Mouse (Mus musculus): ENCODE data around the gene Pus3. TPM values are rescaled to one million over a fixed set of nuclear protein-coding genes. Genes with fewer than 3 reads are reported as not detected.
"Not testable (repeated sequence)": the region's sequence is repeated elsewhere in the genome, so short reads cannot be mapped to it uniquely, and the experiment has no call there.

The Pus3 gene
- polyA plus RNA-seq, 1 experiment from 2014 or later = 20.0 TPM

- no peak overlapping the region for H3K4me3 ChIP-seq (ENCODE audit: low read depth, low read length)
- no peak overlapping the region for H3K4me2 ChIP-seq
- no peaks in the 10 kb centered on the region for H3K4me1 ChIP-seq (ENCODE audit: insufficient read depth)
- no peaks in the 10 kb centered on the region for H3K36me3 ChIP-seq (ENCODE audit: insufficient read depth)
- DNase-seq (peak; percentile 51), ATAC-seq (ENCODE audit: insufficient read depth) (no peak)
- 1% methylated on average over 2 of the region's 2 CpGs for WGBS
- no peaks in the 10 kb centered on the region for H3K9me3 ChIP-seq (ENCODE audit: low read depth, low read length)
- no peak overlapping the region for H3K27ac ChIP-seq (ENCODE audit: low read depth)
- H3K9ac ChIP-seq = no peak overlapping the region
- H3K27me3 ChIP-seq (ENCODE audit: insufficient read depth, low read length) = no peaks in the 10 kb centered on the region
- TF ChIP-seq CTCF (IDR thresholded peaks at IDR 0.05; ENCODE audit: low read depth) = peak; percentile 54
These were observed 34.5 kb downstream of the Pus3 start for GRCm38 (mm10) chr9:35592903-35593302.

- Histone ChIP-seq H3K27me3 (ENCODE audit: insufficient read depth, low read length) (no peaks in the 10 kb centered on the region), H3K4me1 (ENCODE audit: insufficient read depth) (no peaks in the 10 kb centered on the region), H3K9ac (no peak overlapping the region), H3K27ac (ENCODE audit: low read depth) (no peak overlapping the region), H3K36me3 (ENCODE audit: insufficient read depth) (no peaks in the 10 kb centered on the region), H3K4me2 (no peak overlapping the region), H3K9me3 (ENCODE audit: low read depth, low read length) (no peaks in the 10 kb centered on the region), H3K4me3 (ENCODE audit: low read depth, low read length) (no peak overlapping the region)
- DNase-seq (no peak), ATAC-seq (ENCODE audit: insufficient read depth) (no peak)
- no peak for TF ChIP-seq CTCF (IDR thresholded peaks at IDR 0.05; ENCODE audit: low read depth)
- WGBS = 59% methylated on average over 8 of the region's 8 CpGs
These were observed 49.4 kb downstream of the Pus3 start for GRCm38 (mm10) chr9:35607647-35608405.

GRCm38 (mm10) chr9:35611841-35612240 lies 53.4 kb downstream of the Pus3 start, which contains the start of gene Pate4:
Gene Pate4 (minus strand): TSS chr9:35611941.
- no peak within 1 kb of the TSS for H3K27ac ChIP-seq (ENCODE audit: low read depth)
- ATAC-seq (ENCODE audit: insufficient read depth) = no peak
- DNase-seq = no peak
- H3K4me3 ChIP-seq (ENCODE audit: low read depth, low read length) = no peak within 1 kb of the TSS
- no peaks in the 10 kb centered on the region for H3K36me3 ChIP-seq (ENCODE audit: insufficient read depth)
- H3K4me2 ChIP-seq = no peak within 1 kb of the TSS
- no peaks in the 10 kb centered on the region for H3K27me3 ChIP-seq (ENCODE audit: insufficient read depth, low read length)
- 88% methylated on average over 1 of the region's 1 CpGs for WGBS
- TF ChIP-seq CTCF (IDR thresholded peaks at IDR 0.05; ENCODE audit: low read depth) = no peak
- no peak within 1 kb of the TSS for H3K9ac ChIP-seq
- no peaks in the 10 kb centered on the region for H3K4me1 ChIP-seq (ENCODE audit: insufficient read depth)
- H3K9me3 ChIP-seq (ENCODE audit: low read depth, low read length) = no peaks in the 10 kb centered on the region

- ATAC-seq (ENCODE audit: insufficient read depth) (no peak), DNase-seq (peak; percentile 18)
- Histone ChIP-seq H3K27ac (ENCODE audit: low read depth) (no peak overlapping the region), H3K4me1 (ENCODE audit: insufficient read depth) (no peaks in the 10 kb centered on the region), H3K9me3 (ENCODE audit: low read depth, low read length) (no peaks in the 10 kb centered on the region), H3K4me2 (no peak overlapping the region), H3K27me3 (ENCODE audit: insufficient read depth, low read length) (no peaks in the 10 kb centered on the region), H3K4me3 (ENCODE audit: low read depth, low read length) (no peak overlapping the region), H3K9ac (no peak overlapping the region), H3K36me3 (ENCODE audit: insufficient read depth) (no peaks in the 10 kb centered on the region)
- TF ChIP-seq CTCF (IDR thresholded peaks at IDR 0.05; ENCODE audit: low read depth) = peak; percentile 43; the same call in 1 of the 2 replicates
- 24% methylated on average over 2 of the region's 2 CpGs for WGBS
These were observed 55.6 kb downstream of the Pus3 start for GRCm38 (mm10) chr9:35614005-35614404.

- not testable (repeated sequence) for H3K9me3 ChIP-seq (ENCODE audit: low read depth, low read length); H3K4me3 ChIP-seq (ENCODE audit: low read depth, low read length); H3K4me2 ChIP-seq; H3K27me3 ChIP-seq (ENCODE audit: insufficient read depth, low read length); DNase-seq; ATAC-seq (ENCODE audit: insufficient read depth); H3K4me1 ChIP-seq (ENCODE audit: insufficient read depth); H3K9ac ChIP-seq; H3K36me3 ChIP-seq (ENCODE audit: insufficient read depth); H3K27ac ChIP-seq (ENCODE audit: low read depth)
- WGBS = 55% methylated on average over 2 of the region's 2 CpGs
These were observed 58.4 kb downstream of the Pus3 start for GRCm38 (mm10) chr9:35616784-35617183.

Other genes starting within 250 kb of the Pus3 start
- 5.2 and 5.4 TPM in 2 replicates for gene Cdon, start 137.5 kb upstream of the Pus3 start, polyA plus RNA-seq (2014; fragmentation: Nextera tagmentation; extraction: Ambion mirVana)
- not detected in 2 replicates for gene Gm1113, start 40.3 kb upstream of the Pus3 start, polyA plus RNA-seq (2014; fragmentation: Nextera tagmentation; extraction: Ambion mirVana)
- gene Ddx25, start 67 bp upstream of the Pus3 start, polyA plus RNA-seq (2014; fragmentation: Nextera tagmentation; extraction: Ambion mirVana) = 1.9 and 2.3 TPM in 2 replicates
- 0.42 and 0.96 TPM in 2 replicates for gene Pate2, start 11.7 kb downstream of the Pus3 start, polyA plus RNA-seq (2014; fragmentation: Nextera tagmentation; extraction: Ambion mirVana)
- gene Hyls1, start 11.8 kb downstream of the Pus3 start, polyA plus RNA-seq (2014; fragmentation: Nextera tagmentation; extraction: Ambion mirVana) = 18.0 and 18.7 TPM in 2 replicates
- gene Pate4, start 53.3 kb downstream of the Pus3 start, polyA plus RNA-seq (2014; fragmentation: Nextera tagmentation; extraction: Ambion mirVana) = not detected in 2 replicates
- not detected in 2 replicates for gene Pate3, start 89.6 kb downstream of the Pus3 start, polyA plus RNA-seq (2014; fragmentation: Nextera tagmentation; extraction: Ambion mirVana)
- gene Pate1, start 128.8 kb downstream of the Pus3 start, polyA plus RNA-seq (2014; fragmentation: Nextera tagmentation; extraction: Ambion mirVana) = not detected in 2 replicates
- gene Gm17677, start 182.5 kb downstream of the Pus3 start, polyA plus RNA-seq (2014; fragmentation: Nextera tagmentation; extraction: Ambion mirVana) = not detected in 2 replicates
- gene Gm17727, start 219.5 kb downstream of the Pus3 start, polyA plus RNA-seq (2014; fragmentation: Nextera tagmentation; extraction: Ambion mirVana) = not detected in 2 replicates
- not detected in 2 replicates for gene Gm27235, start 231.5 kb downstream of the Pus3 start, polyA plus RNA-seq (2014; fragmentation: Nextera tagmentation; extraction: Ambion mirVana)
- gene D730048I06Rik, start 231.5 kb downstream of the Pus3 start, polyA plus RNA-seq (2014; fragmentation: Nextera tagmentation; extraction: Ambion mirVana) = not detected in 2 replicates

Measured in lung, embryonic 14.5 days (tissue).